Mouse (Mus musculus): ENCODE measurements at regions not wholly inside any gene's neighbourhood (a gene's known extent, or its start where the extent isn't known, plus 50 kb on each side); places are given as distances from the start of the nearest gene placed in this dataset.

DNA sequence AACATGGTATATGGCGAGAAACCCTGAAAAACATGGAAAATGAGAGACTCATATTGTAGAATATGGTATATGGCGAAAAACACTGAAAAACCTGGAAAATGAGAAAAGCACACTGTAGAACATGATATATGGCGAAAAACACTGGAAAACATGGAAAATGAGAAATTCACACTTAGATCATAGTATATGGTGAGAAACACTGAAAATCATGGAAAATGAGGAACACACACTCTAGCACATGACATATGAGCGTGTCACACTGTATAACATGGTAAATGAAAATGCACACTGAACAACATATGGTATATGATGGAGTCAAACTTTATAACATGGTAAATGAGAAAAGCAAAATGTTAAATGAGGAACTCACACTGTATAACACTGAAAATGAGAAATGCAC is 89.6 kb upstream of the Rab39b start:
- TF ChIP-seq CEBPB (IDR thresholded peaks at IDR 0.05; ENCODE audit: insufficient read depth, poor library complexity, severe bottlenecking): no peak
- no peak for TF ChIP-seq REST (IDR thresholded peaks at IDR 0.05; ENCODE audit: insufficient read depth, insufficient read length)
- no peak for TF ChIP-seq POLR2A (IDR thresholded peaks at IDR 0.05; ENCODE audit: insufficient read length, low read depth)
- no peak for TF ChIP-seq USF1 (IDR thresholded peaks at IDR 0.05; ENCODE audit: low read depth)
- TF ChIP-seq MYOG (IDR thresholded peaks at IDR 0.05; ENCODE audit: control insufficient read depth in 1 of 3, insufficient read depth in 1 of 3, insufficient read length in 2 of 3, low read depth in 2 of 3): no peak
- no peak for TF ChIP-seq TCF12 (IDR thresholded peaks at IDR 0.05; ENCODE audit: insufficient read depth, poor library complexity, severe bottlenecking)
- TF ChIP-seq E2F4 (IDR thresholded peaks at IDR 0.05; ENCODE audit: insufficient read depth): no peak
